In the genomic region with DNA sequence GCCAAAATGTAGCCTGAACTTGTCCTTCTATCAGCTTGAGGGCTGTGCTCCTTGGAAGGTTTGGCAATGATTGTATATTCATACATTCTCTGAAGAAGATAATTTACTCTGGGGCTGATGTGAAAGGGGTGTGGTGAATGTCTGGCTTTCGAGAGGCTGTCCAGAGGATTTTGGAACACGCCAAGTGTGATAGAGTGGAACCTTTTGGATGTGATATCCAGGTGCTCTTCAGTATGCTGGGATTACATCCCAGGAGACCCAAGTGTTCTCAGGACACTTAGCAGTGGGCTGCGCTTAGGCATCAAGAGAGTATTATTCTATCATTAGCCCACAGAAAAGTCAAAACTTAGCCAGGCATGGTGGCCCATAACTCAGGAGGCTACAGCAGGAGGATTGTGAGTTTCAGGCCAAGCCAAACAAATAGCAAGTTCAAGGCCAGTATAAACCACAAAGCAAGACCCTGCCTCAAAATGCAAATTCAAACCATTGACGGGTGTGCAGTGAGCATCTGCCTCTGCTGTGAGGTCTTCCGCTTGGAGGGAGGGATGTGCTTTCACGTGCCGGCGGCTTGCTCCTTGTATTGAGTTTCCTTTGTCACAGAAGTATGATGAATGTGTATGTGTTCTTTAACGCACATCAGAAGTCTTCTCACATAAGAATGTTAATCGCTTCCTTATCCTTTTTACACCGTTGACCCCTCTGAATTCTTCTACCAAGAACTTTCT, we compare ENCODE assay signal across 25 mouse cellular contexts. TPM values are rescaled to one million over a fixed set of nuclear protein-coding genes. Genes with fewer than 3 reads are reported as not detected.
A peak's percentile ranks its signal among the peaks of the same experiment; 100 is the strongest.
DNase-seq lines count a peak whose midpoint lies in the region; ATAC-seq and TF ChIP-seq lines count a peak whose summit lies in the region.
"Had no signal": no experiment of that assay in that cellular context is flagged by ENCODE, and none has a peak within 500 bp of the region (broad histone marks: within the 10 kb centered on the region; RNA-seq: fewer than 3 reads in every experiment).

No protein-coding gene starts in this region.

- 91% methylated on average over 11 of the region's 11 CpGs for WGBS in heart, embryonic 12.5 days
- WGBS in stomach, postnatal 0 days: 77% methylated on average over 11 of the region's 11 CpGs

- TF ChIP-seq POLR2A in ES-Bruce4 (IDR thresholded peaks at IDR 0.05; ENCODE audit: insufficient read depth, low read length): no peak

- H3K4me1 ChIP-seq in heart, embryonic 12.5 days (replicated peaks): no peaks in the 10 kb centered on the region
- peaks cover 2% of the 10 kb centered on the region for H3K4me1 ChIP-seq in ES-Bruce4 (ENCODE audit: control insufficient read depth, insufficient read depth, low read length)
- peaks cover 4% of the 10 kb centered on the region; the same call in 1 of the 2 replicates for H3K4me1 ChIP-seq in stomach, postnatal 0 days (replicated peaks; ENCODE audit: control insufficient read depth, insufficient read depth)
- H3K4me1 ChIP-seq: forebrain, embryonic 10.5 days; forebrain, embryonic 15.5 days; heart, embryonic 13.5 days; hindbrain, embryonic 12.5 days had no signal

- H3K9ac ChIP-seq in heart, embryonic 12.5 days: no peak overlapping the region
- no peak overlapping the region for H3K9ac ChIP-seq in ES-Bruce4 (ENCODE audit: low read depth, poor library complexity, severe bottlenecking)
- H3K9ac ChIP-seq in stomach, postnatal 0 days (ENCODE audit: low read length): no peak overlapping the region
- H3K9ac ChIP-seq: forebrain, embryonic 15.5 days; heart, embryonic 13.5 days; hindbrain, embryonic 12.5 days had no signal

- H3K27ac ChIP-seq in heart, embryonic 12.5 days (ENCODE audit: poor library complexity, severe bottlenecking): no peak overlapping the region
- H3K27ac ChIP-seq in ES-Bruce4 (ENCODE audit: insufficient read depth, low read length): no peak overlapping the region; the same call in 1 of the 2 replicates
- H3K27ac ChIP-seq in stomach, postnatal 0 days (replicated peaks): 0 out of 2 replicates have a peak overlapping the region, but pooled peaks have one; percentile 30
- H3K27ac ChIP-seq: forebrain, embryonic 10.5 days; forebrain, embryonic 15.5 days; heart, embryonic 13.5 days; hindbrain, embryonic 12.5 days had no signal

- H3K4me3 ChIP-seq in heart, embryonic 12.5 days: no peak overlapping the region
- H3K4me3 ChIP-seq in ES-Bruce4 (ENCODE audit: low read depth, low read length): no peak overlapping the region
- H3K4me3 ChIP-seq in stomach, postnatal 0 days (ENCODE audit: low read depth, low read length): no peak overlapping the region
- H3K4me3 ChIP-seq: erythroblast, embryonic 14.5 days; forebrain, embryonic 10.5 days; forebrain, embryonic 15.5 days; heart, embryonic 13.5 days; hindbrain, embryonic 12.5 days had no signal

- TF ChIP-seq EP300 in ES-Bruce4 (IDR thresholded peaks at IDR 0.05; ENCODE audit: insufficient read depth, low read depth, low read length): 0 out of 2 replicates have a peak, but pooled peaks have one; percentile 13
- no peak for TF ChIP-seq EP300 in stomach, postnatal 0 days (optimal IDR thresholded peaks at IDR 0.05)

- H3K9me3 ChIP-seq in heart, embryonic 12.5 days (replicated peaks): no peaks in the 10 kb centered on the region
- H3K9me3 ChIP-seq in ES-Bruce4 (replicated peaks; ENCODE audit: control insufficient read depth, insufficient read depth, low read length, poor library complexity, severe bottlenecking): no peaks in the 10 kb centered on the region
- no peaks in the 10 kb centered on the region for H3K9me3 ChIP-seq in stomach, postnatal 0 days (ENCODE audit: control insufficient read depth, low read length)
- H3K9me3 ChIP-seq: forebrain, embryonic 10.5 days; forebrain, embryonic 15.5 days; G1E; heart, embryonic 13.5 days; hindbrain, embryonic 12.5 days had no signal

- no peak overlapping the region for H3K4me2 ChIP-seq in heart, embryonic 12.5 days
- H3K4me2 ChIP-seq in stomach, postnatal 0 days (replicated peaks; ENCODE audit: low read depth): no peak overlapping the region
- H3K4me2 ChIP-seq: forebrain, embryonic 15.5 days; heart, embryonic 13.5 days; hindbrain, embryonic 12.5 days had no signal

- no peak for TF ChIP-seq CTCF in ES-Bruce4 (IDR thresholded peaks at IDR 0.05; ENCODE audit: low read depth, low read length)
- TF ChIP-seq CTCF in stomach, postnatal 0 days (IDR thresholded peaks at IDR 0.05; ENCODE audit: low read depth): no peak

- H3K27me3 ChIP-seq in heart, embryonic 12.5 days (replicated peaks): no peaks in the 10 kb centered on the region
- H3K27me3 ChIP-seq in ES-Bruce4 (ENCODE audit: control insufficient read depth, insufficient read depth, low read length, poor library complexity, severe bottlenecking): no peaks in the 10 kb centered on the region
- no peaks in the 10 kb centered on the region for H3K27me3 ChIP-seq in stomach, postnatal 0 days (ENCODE audit: control insufficient read depth, insufficient read depth, low read length)
- H3K27me3 ChIP-seq: forebrain, embryonic 15.5 days; heart, embryonic 13.5 days; hindbrain, embryonic 12.5 days had no signal

- no peak for ATAC-seq in heart, embryonic 12.5 days (ENCODE audit: insufficient number of reproducible peaks, low FRiP score)
- no peak for ATAC-seq in stomach, postnatal 0 days (ENCODE audit: low FRiP score, low TSS enrichment)
- ATAC-seq: forebrain, embryonic 15.5 days; hindbrain, embryonic 16.5 days; inflammation-experienced regulatory T-cells, adult 6 months had no signal

- peaks cover 59% of the 10 kb centered on the region for H3K36me3 ChIP-seq in heart, embryonic 12.5 days
- peaks cover 23% of the 10 kb centered on the region for H3K36me3 ChIP-seq in ES-Bruce4 (ENCODE audit: control insufficient read depth, insufficient read depth, low read length, poor library complexity, severe bottlenecking)
- no peaks in the 10 kb centered on the region for H3K36me3 ChIP-seq in stomach, postnatal 0 days (ENCODE audit: control insufficient read depth, insufficient read depth, low read length)

- DNase-seq in heart, adult 11 months: peak; percentile 58
- DNase-seq in R1 (ENCODE audit: low read depth, low spot score): peak; percentile 87
- DNase-seq in stomach, postnatal 0 days (ENCODE audit: low spot score): no peak
- DNase-seq in urinary bladder, adult 18-20 months (ENCODE audit: low spot score in 2 of 2): no peak
- DNase-seq in frontal cortex, adult 2 months (ENCODE audit: extremely low spot score in 1 of 2, low spot score in 1 of 2): no peak
- DNase-seq: adrenal gland, postnatal 10 days; cerebellum, adult 11 months; cerebellum, adult 8-10 months; cerebellum, postnatal 14 days; gastrocnemius, postnatal 10 days; heart, postnatal 36 days had no signal

RNA-seq across cellular contexts. Expression of a gene that starts 19.5 kb away (rescaled TPM):
- 86.9 and 89.7 TPM in 2 replicates for polyA plus RNA-seq in heart, embryonic 12.5 days (2016; fragmentation: Nextera tagmentation; extraction: Ambion mirVana)
- 279 and 293 TPM in 2 replicates for polyA plus RNA-seq in ES-Bruce4 (2011; ENCODE audit: insufficient read depth, insufficient read length, low read depth, missing spikeins)
- 49.8 and 52.1 TPM in 2 replicates for polyA plus RNA-seq in stomach, postnatal 0 days (2015; fragmentation: Nextera tagmentation; extraction: Ambion mirVana)
- 21.4 and 26.9 TPM in 2 replicates for polyA plus RNA-seq in frontal cortex, adult 2 months (2012; rRNA removed)

RNA-seq across cellular contexts. Expression of a gene that starts 19.6 kb away (rescaled TPM):
- 690 and 731 TPM in 2 replicates for polyA plus RNA-seq in heart, embryonic 12.5 days (2016; fragmentation: Nextera tagmentation; extraction: Ambion mirVana)
- polyA plus RNA-seq in ES-Bruce4 (2011; ENCODE audit: insufficient read depth, insufficient read length, low read depth, missing spikeins): 158 and 159 TPM in 2 replicates
- polyA plus RNA-seq in stomach, postnatal 0 days (2015; fragmentation: Nextera tagmentation; extraction: Ambion mirVana): 416 and 424 TPM in 2 replicates
- 99.7 and 111 TPM in 2 replicates for polyA plus RNA-seq in frontal cortex, adult 2 months (2012; rRNA removed)

RNA-seq across cellular contexts. Expression of a gene that starts 40.1 kb away (rescaled TPM):
- 0.17 TPM in 1 of 2 replicates, not detected in the other for polyA plus RNA-seq in heart, embryonic 12.5 days (2016; fragmentation: Nextera tagmentation; extraction: Ambion mirVana)
- polyA plus RNA-seq in ES-Bruce4 (2011; ENCODE audit: insufficient read depth, insufficient read length, low read depth, missing spikeins): not detected in 2 replicates
- polyA plus RNA-seq in stomach, postnatal 0 days (2015; fragmentation: Nextera tagmentation; extraction: Ambion mirVana): 107 and 119 TPM in 2 replicates
- polyA plus RNA-seq in frontal cortex, adult 2 months (2012; rRNA removed): not detected in 2 replicates
- polyA plus RNA-seq: brain, embryonic 14.5 days; C2C12; erythroblast, embryonic 14.5 days; forebrain, embryonic 15.5 days; G1E; gonadal fat pad, adult 2 months; heart, embryonic 13.5 days; heart, postnatal 0 days; hindbrain, embryonic 12.5 days; hindbrain, embryonic 16.5 days had no signal

RNA-seq across cellular contexts. Expression of a gene that starts 50.0 kb away (rescaled TPM):
- polyA plus RNA-seq in heart, embryonic 12.5 days (2016; fragmentation: Nextera tagmentation; extraction: Ambion mirVana): 6.2 and 6.3 TPM in 2 replicates
- 0.88 and 1.5 TPM in 2 replicates for polyA plus RNA-seq in ES-Bruce4 (2011; ENCODE audit: insufficient read depth, insufficient read length, low read depth, missing spikeins)
- 5.1 TPM in 2 replicates for polyA plus RNA-seq in stomach, postnatal 0 days (2015; fragmentation: Nextera tagmentation; extraction: Ambion mirVana)
- 5.0 and 5.4 TPM in 2 replicates for polyA plus RNA-seq in frontal cortex, adult 2 months (2012; rRNA removed)

Comparison
In these comparisons a context has a peak if more than half of its experiments do, and no peak if none do; other contexts are left out.
1. DNase-seq: peak in heart, adult 11 months (single experiment) and R1 (single experiment); none in stomach, postnatal 0 days (single experiment), urinary bladder, adult 18-20 months (0 of 2) and frontal cortex, adult 2 months (0 of 2).
2. RNA of a gene that starts 40.1 kb away (polyA plus RNA-seq): 107 to 119 TPM in stomach, postnatal 0 days; 0.17 TPM in heart, embryonic 12.5 days, not detected in ES-Bruce4 and not detected in frontal cortex, adult 2 months; every median in the first group is over 10 times any median in the second.